Mouse (Mus musculus) gonadal fat pad, adult 2 months (tissue): ENCODE data around the gene Mn1. TPM values are rescaled to one million over a fixed set of nuclear protein-coding genes. Genes with fewer than 3 reads are reported as not detected.

Experiments
- DNase-seq: peaks from one replicate; pipeline ENCODE4 v3.0.0-alpha.2; 2012; ENCODE audit warnings: low read depth
- polyA plus RNA-seq: library from polyadenylated mRNA; depleted of rRNA; stranded (reverse); fragments of >200 nt; gene quantifications from 2 replicates; pipeline ENCODE4 v1.2.3, GENCODE M21; 2012; rRNA removed

Mn1 gene
- polyA plus RNA-seq, 1 experiment = 3.6 TPM

GRCm38 (mm10) chr5:111475721-111476120 lies 58.6 kb downstream of the Mn1 start:
- no peak for DNase-seq

GRCm38 (mm10) chr5:111476141-111476540 lies 59.0 kb downstream of the Mn1 start:
- no peak for DNase-seq

- no peak for DNase-seq
These were observed 68.7 kb downstream of the Mn1 start for GRCm38 (mm10) chr5:111485907-111486306.

GRCm38 (mm10) chr5:111489022-111489616 lies 72.0 kb downstream of the Mn1 start:
- DNase-seq = no peak

- DNase-seq = no peak
These were observed 73.4 kb downstream of the Mn1 start for GRCm38 (mm10) chr5:111490599-111490998.

GRCm38 (mm10) chr5:111491485-111491884 lies 74.3 kb downstream of the Mn1 start:
- DNase-seq = no peak

- no peak for DNase-seq
These were observed 82.9 kb downstream of the Mn1 start for GRCm38 (mm10) chr5:111500036-111500435.

- DNase-seq = no peak
These were observed 84.7 kb downstream of the Mn1 start for GRCm38 (mm10) chr5:111501691-111502441.

- no peak for DNase-seq
These were observed 88.1 kb downstream of the Mn1 start for GRCm38 (mm10) chr5:111505241-111505640.

GRCm38 (mm10) chr5:111505824-111506223 lies 88.7 kb downstream of the Mn1 start:
- DNase-seq = no peak

GRCm38 (mm10) chr5:111506410-111506809 lies 89.2 kb downstream of the Mn1 start:
- no peak for DNase-seq

Other genes starting within 250 kb of the Mn1 start
- gene Pitpnb, start 86.6 kb upstream of the Mn1 start, polyA plus RNA-seq = 55.1 and 58.0 TPM in 2 replicates